Mouse (Mus musculus) embryo, embryonic 10 days (tissue): ENCODE measurements around the gene Sdhaf2.
"Not testable (repeated sequence)": the region's sequence is repeated elsewhere in the genome, so short reads cannot be mapped to it uniquely, and the experiment has no call there.

Experiments
- DNase-seq: peaks from one replicate; pipeline ENCODE4 v3.0.0-alpha.2; 2015; ENCODE audit warnings: low spot score

Gene Sdhaf2

GRCm38 (mm10) chr19:10525910-10526309 lies at the start of gene Sdhaf2:
Gene Sdhaf2, minus strand, starts transcription at chr19:10526142.
- peak; percentile 71 for DNase-seq

DNA sequence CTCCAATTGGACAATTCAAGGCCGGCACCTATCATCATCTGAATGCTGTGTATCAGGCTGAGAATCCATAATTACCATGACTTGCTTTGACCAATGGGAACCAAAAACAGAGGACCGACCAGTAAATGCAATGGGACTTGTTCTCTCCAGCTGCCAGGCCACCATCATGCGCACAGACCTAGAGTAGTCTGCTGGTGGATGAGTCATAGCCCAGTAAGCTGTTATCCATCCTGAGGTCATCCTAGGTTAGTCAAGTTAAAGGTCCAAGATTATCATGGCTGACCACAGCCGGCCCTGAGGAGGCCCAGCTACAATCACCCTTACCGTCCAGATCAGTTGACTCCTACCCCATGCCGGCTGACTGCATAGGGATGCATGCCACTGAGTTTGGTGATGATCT lies 43.7 kb upstream of the Sdhaf2 start:
- DNase-seq: no peak

- no peak for DNase-seq
These were observed 39.3 kb upstream of the Sdhaf2 start for GRCm38 (mm10) chr19:10565217-10565616.

DNA sequence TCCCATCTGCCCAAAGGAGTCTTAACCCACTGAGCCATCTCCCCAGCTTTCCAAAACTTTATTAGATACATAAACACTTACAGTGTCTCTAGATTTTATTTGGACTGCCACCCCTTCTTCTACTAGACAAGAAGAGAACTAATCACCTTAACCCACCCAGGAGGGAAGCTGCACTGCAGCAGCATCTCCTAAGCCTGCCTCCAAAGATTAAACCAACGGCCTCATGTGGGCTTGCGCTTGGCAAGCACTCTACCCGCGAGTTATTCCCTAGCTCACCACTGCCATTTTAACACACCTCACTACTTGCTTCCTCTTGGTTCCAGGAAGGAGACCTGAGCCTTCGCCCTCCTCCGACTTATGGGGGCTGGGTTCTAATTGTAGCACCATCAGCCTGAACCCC lies 38.3 kb upstream of the Sdhaf2 start:
- DNase-seq: no peak

- DNase-seq: no peak
These were observed 36.4 kb upstream of the Sdhaf2 start for GRCm38 (mm10) chr19:10562351-10562750.

DNA sequence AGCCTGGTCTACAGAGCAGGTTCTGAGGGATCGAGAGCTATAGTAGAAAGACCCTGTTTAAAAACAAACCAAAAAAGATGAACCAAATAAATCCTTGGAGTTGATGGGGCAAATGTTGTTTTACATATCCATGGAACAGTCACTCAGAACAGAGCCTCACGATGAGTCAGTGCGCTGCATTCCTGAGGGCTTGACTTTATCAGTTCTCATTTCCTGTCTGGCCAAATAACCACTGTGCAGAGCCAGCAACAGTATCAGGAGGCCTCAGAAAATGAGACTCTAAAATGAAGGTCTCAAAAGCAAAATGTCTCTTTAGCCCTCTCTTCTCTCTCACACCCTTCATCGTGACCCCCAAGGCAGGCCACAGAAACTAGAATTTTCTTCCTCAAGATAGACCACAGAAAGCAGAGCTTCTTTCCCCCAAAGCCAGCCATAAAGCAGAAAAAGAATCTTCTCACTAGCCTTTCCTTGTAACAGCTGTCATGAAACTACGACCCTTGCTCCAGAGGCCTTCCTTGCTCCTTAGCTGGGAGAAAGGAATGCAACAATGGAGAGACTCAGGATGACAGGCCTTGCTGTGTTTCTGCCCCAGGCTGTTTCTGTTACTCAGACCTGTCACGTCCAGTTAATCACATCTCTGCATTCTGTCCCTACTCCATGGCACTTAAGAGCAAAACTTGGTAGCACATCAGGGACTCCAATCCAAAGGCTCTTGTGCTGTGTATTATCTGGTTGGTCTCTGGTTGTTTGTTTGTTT lies 35.8 kb upstream of the Sdhaf2 start:
- DNase-seq: peak; percentile 47

DNA sequence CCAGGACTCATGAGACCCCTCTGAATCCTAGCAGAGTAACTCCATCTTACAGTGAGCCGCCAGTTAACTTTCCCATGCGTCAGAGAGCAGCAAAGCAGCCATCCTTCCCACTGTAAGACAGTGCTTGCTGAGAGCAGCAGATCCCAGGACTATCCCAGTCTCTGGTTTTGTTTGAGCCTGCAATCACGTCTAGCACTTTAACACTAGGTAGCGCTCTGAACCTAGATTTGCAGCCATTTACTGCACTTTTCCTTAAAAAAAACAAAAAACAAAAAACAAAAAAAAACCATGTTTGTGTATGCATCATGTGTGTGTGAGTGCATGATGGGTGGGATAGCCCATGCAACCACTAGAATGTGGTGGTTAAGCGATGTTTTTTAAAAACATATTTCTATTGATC lies 34.2 kb upstream of the Sdhaf2 start:
- peak; percentile 33 for DNase-seq

GRCm38 (mm10) chr19:10557837-10558375 lies 32.0 kb upstream of the Sdhaf2 start:
- DNase-seq: not testable (repeated sequence)

GRCm38 (mm10) chr19:10557430-10557829 lies 31.5 kb upstream of the Sdhaf2 start:
- DNase-seq: no peak

DNA sequence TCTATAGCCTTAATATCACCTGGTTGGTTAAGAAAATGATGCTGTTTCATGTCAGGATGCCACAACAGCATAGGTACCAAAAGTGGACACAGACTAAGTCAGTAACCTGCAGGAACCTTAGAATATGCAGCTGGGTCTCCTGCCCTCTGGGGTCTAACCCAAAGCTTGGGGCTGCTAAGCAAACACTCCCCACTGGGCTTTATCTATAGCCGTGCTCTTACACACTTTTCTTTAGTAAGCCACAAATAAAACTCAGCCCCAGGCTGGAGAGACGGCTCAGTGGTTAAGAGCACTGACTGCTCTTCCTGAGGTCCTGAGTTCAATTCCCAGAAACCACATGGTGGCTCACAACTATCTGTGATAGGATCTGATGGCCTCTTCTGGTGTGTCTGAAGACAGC lies 31.1 kb upstream of the Sdhaf2 start:
- no peak for DNase-seq

DNA sequence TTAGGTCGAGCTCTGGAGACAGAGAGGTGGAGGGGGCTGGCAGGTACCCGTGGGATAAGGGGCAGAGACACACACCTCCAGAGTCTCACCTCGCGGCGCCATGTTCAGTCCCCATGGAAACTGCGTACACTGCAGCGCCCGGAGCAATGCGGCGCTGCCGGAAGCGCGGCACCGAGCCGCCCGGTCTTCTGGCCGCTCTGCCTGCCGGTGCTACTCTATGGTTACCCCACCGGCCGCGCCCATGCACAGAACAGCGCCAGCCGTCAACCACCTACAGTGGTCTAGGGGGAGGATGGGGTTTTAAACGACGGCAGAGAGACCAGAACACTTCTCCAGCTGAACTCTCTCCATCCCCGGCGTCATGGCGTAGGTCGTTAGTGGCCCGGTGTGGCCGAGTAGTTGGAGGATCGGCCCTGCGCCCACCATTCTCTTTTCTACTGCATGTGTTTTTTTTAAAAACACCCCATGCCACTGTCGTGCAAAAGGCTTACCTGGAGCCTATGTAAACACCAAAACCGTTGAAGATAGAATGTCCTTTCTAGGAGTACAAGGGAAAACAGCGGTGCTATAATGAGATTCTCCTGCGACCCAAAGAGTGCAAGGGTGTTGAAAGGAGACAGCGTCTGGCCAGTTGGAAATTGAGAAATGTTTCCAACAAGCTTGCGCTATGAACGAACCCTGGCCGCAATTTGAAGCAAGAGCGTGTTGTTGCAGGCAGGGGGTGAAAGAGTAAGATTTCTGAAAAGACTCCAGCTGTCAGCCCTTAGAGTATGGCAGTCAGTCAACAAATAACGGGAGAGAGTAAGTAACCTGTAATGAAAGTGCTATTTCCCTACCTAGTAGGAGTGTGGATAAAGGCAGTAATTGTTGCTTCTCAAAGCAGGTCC lies 29.9 kb upstream of the Sdhaf2 start, which contains the start of gene Tmem216:
Tmem216 (minus strand) TSS at position 615 of the 887 bp plus-strand sequence.
- DNase-seq: peak; percentile 91

DNA sequence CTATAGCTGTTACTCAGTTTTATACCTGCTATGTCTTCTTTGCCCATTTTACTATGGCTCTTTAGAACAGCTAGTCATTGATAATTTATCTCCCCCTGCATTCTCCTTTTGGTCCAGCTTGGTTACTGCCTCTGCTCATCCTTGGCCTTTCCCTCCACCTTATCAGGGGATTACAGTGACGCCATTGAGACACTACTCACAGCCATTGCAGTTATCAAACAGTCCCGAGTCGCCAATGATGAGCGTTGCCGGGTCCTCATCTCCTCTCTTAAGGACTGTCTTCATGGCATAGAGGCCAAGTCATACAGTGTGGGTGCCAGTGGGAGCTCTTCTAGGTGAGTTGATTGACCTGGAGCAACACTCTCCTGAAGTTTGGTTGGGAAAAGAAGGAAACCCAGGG lies 13.5 kb upstream of the Sdhaf2 start:
- no peak for DNase-seq

- DNase-seq: no peak
These were observed 4.1 kb upstream of the Sdhaf2 start for GRCm38 (mm10) chr19:10530082-10530481.

DNA sequence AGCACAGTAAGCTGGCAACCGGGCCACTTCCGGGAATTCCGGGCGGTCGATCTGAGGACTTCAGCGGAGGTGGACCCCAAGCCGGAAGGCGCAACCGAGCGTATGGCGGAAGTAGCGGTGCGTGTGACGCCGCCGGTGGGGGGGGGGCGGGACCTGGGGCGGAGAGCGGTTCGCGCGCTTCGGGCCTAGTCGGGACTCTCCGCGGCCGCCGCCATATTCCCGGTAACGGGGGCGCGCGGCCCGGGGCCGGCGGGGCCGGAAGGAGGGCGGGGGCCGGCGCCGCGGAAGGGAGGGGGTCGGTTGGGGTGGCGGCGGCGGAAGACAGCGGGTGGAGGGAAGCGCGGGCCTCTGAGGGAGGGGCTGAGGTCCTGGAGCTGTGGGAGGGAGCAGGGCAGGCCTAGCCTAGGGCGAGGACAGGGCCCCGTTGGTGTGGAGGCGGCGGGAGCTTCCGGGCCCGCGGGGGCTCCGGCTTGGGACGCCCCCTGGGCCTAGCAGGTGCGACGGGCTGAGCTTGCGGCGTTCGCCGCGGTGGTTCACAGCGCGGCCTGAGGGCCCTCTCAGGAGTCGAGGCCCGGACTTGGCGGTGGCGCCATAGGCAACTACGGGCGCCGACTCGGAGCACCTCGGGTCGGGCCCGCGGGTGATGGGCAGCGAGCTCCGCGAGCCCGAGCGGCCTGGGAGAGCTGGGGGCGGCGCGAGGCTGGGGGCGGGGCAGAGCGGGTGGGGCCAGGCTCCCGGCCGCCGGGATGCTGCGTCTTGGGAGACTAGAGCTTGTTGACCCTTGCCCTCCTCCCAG lies 638 bp downstream of the Sdhaf2 start, which contains the start of gene Cpsf7:
Cpsf7 (plus strand) TSS at position 161 of the 796 bp plus-strand sequence.
- DNase-seq: peak; percentile 93

DNA sequence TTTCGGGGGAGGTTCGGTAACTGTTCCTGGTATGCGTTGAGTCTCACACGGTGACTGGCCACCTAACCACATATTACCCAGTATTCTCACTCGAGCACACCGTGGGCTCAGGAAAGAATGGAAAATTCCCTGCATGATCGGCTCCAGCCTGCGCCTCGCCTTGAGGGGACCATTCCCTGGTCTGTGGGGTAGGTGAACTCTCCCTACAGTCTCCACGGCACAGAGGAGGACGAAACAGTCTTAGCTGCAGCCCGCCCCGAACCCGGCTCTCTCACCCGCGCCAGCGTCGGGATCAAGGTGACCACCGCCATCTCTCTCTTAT lies 1.2 kb downstream of the Sdhaf2 start:
- no peak for DNase-seq

- no peak for DNase-seq
These were observed 2.4 kb downstream of the Sdhaf2 start for GRCm38 (mm10) chr19:10523483-10524080.

DNA sequence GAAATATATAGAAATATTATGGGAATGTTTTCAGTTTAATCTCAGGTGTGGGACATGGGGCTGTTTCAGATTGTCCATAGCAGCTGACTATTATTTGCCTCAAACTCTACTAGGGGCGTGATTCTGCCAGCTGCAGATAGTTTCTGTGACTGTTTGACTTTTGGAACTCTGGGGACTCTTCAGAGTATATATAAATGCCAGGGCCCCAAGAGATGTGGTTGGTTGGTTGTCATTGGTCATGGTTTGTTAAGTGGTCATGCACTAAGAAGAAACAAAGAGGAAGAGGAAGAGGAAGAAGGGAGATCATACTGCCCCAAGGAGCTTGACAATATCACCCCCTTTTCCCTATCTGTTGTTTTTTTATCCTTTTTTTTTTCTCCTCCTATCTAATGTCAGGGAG lies 4.0 kb downstream of the Sdhaf2 start:
- no peak for DNase-seq

- DNase-seq: peak; percentile 48
These were observed 5.6 kb downstream of the Sdhaf2 start for GRCm38 (mm10) chr19:10520355-10520754.

DNA sequence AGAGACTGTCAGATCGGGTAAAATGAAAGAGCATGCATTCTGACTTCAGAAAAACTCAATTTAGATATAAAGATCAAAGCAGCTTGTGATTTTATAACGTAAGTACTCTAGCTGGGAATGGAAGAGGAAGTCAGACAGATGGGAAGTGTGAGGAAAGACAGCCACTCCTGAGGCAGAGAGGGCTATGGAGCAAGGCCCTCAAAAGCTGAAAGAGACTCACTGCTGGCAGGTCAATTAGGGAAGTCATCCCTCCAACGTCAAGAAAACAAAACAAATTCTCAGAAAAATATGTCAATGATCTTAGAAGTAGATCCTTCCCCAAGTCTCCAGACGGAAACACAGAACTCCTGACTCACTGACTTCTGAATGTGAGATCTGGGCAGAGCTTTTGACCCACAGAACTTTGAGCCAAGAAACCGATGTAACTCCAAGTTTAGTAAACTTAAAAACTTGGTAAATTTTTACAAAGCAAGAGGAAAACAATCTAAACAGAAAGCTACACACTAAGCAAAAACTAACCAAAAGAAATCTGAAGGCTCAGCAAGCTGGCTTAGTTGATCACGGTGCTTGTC lies 15.1 kb downstream of the Sdhaf2 start:
- no peak for DNase-seq

DNA sequence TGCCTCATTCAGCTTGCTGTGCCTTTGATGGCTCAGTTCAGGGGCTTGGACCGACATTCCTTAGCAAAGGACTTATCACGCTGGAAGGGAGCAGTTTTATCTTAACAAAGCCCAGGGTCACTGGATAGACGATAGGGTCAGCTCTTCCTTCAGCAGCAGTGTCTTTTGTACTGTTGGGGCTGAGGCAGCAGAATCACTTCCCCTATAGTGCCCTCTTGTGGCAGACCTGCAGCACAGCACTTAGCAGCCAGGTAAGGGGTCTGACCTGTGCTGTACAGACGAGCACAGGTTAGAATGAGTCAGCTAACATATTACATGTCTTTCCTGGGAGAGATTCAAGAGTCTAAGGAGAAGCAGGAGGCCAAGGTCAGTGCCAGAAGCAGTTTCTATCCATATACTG lies 23.4 kb downstream of the Sdhaf2 start:
- DNase-seq: peak; percentile 84

- no peak for DNase-seq
These were observed 25.4 kb downstream of the Sdhaf2 start for GRCm38 (mm10) chr19:10500581-10500980.
